Mouse (Mus musculus) bone marrow macrophage, adult 2 months (primary cell): ENCODE data around the gene Man1a.

ENCODE experiments used
- CTCF ChIP-seq: IDR thresholded peaks from 2 replicates; pipeline ENCODE4 v1.5.1; 2012; ENCODE audit warnings: low read depth, mild to moderate bottlenecking, low read length, moderate library complexity
- POLR2A ChIP-seq: IDR thresholded peaks from 2 replicates; pipeline ENCODE4 v1.6.1; 2012; ENCODE audit warnings: mild to moderate bottlenecking, low read depth, low read length, borderline replicate concordance

GRCm38 (mm10) chr10:54074609-54075421 is 1.6 kb downstream of the Man1a start:
- TF ChIP-seq POLR2A: no peak
- no peak for TF ChIP-seq CTCF
